Mouse (Mus musculus): ENCODE data around the gene Itpr2. TPM values are rescaled to one million over a fixed set of nuclear protein-coding genes. Genes with fewer than 3 reads are reported as not detected.

Gene Itpr2
- polyA plus RNA-seq, 1 experiment = 18.0 TPM

GRCm38 (mm10) chr6:146136244-146136643 lies 365.8 kb downstream of the Itpr2 start:
- no peaks in the 10 kb centered on the region for H3K4me1 ChIP-seq (ENCODE audit: control insufficient read depth, insufficient read depth, insufficient read length)
- WGBS = 77% methylated on average over 7 of the region's 7 CpGs
- no peaks in the 10 kb centered on the region for H3K27me3 ChIP-seq (ENCODE audit: control insufficient read depth, insufficient read depth, low read length)
- peaks cover 5% of the 10 kb centered on the region for H3K36me3 ChIP-seq (ENCODE audit: control insufficient read depth, insufficient read depth, low read length)
- DNase-seq (ENCODE audit: low read depth in 1 of 2, low spot score in 2 of 2) = no peak
- TF ChIP-seq CTCF (IDR thresholded peaks at IDR 0.05; ENCODE audit: extremely low read depth, insufficient read depth, insufficient read length, insufficient replicate concordance) (no peak), POLR2A (IDR thresholded peaks at IDR 0.05; ENCODE audit: low read depth, low read length) (no peak)
- H3K4me3 ChIP-seq (ENCODE audit: extremely low read depth, insufficient read depth, insufficient read length) = no peak overlapping the region
- H3K27ac ChIP-seq (ENCODE audit: insufficient read depth, low read length) = no peak overlapping the region

DNA sequence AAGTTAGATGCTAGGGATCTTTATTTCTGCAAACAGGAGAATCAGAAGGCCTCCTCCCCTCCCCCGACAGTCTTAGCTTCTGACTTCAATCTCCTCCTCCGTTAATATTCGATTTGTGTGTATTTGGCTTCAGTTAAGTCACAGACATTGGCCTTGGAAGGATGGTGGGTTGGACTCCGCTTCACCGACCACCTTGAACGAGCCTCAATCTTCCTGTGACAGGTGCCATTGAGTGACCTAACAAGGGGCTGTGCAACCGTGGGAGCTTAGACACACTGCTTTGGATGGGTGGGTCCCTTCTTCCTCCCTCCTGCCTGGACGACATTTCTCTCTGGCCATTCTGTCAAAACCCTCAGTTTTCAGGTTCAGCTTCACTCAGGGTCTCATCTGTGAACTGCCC lies 366.7 kb downstream of the Itpr2 start:
- Histone ChIP-seq H3K4me3 (ENCODE audit: extremely low read depth, insufficient read depth, insufficient read length) (no peak overlapping the region), H3K36me3 (ENCODE audit: control insufficient read depth, insufficient read depth, low read length) (peaks cover 5% of the 10 kb centered on the region), H3K4me1 (ENCODE audit: control insufficient read depth, insufficient read depth, insufficient read length) (no peaks in the 10 kb centered on the region), H3K27me3 (ENCODE audit: control insufficient read depth, insufficient read depth, low read length) (no peaks in the 10 kb centered on the region), H3K27ac (ENCODE audit: insufficient read depth, low read length) (no peak overlapping the region)
- no peak for DNase-seq (ENCODE audit: low read depth in 1 of 2, low spot score in 2 of 2)
- WGBS = 80% methylated on average over 8 of the region's 8 CpGs
- TF ChIP-seq POLR2A (IDR thresholded peaks at IDR 0.05; ENCODE audit: low read depth, low read length) = no peak
- no peak for TF ChIP-seq CTCF (IDR thresholded peaks at IDR 0.05; ENCODE audit: extremely low read depth, insufficient read depth, insufficient read length, insufficient replicate concordance)

- Histone ChIP-seq H3K4me1 (ENCODE audit: control insufficient read depth, insufficient read depth, insufficient read length) (no peaks in the 10 kb centered on the region), H3K4me3 (ENCODE audit: extremely low read depth, insufficient read depth, insufficient read length) (no peak overlapping the region), H3K27me3 (ENCODE audit: control insufficient read depth, insufficient read depth, low read length) (no peaks in the 10 kb centered on the region), H3K36me3 (ENCODE audit: control insufficient read depth, insufficient read depth, low read length) (peaks cover 5% of the 10 kb centered on the region), H3K27ac (ENCODE audit: insufficient read depth, low read length) (no peak overlapping the region)
- no peak for TF ChIP-seq CTCF (IDR thresholded peaks at IDR 0.05; ENCODE audit: extremely low read depth, insufficient read depth, insufficient read length, insufficient replicate concordance)
- TF ChIP-seq POLR2A (IDR thresholded peaks at IDR 0.05; ENCODE audit: low read depth, low read length) = no peak
- 89% methylated on average over 8 of the region's 8 CpGs for WGBS
- DNase-seq (ENCODE audit: low read depth in 1 of 2, low spot score in 2 of 2) = no peak
Measured at GRCm38 (mm10) chr6:146133921-146134320, 368.1 kb downstream of the Itpr2 start.

DNA sequence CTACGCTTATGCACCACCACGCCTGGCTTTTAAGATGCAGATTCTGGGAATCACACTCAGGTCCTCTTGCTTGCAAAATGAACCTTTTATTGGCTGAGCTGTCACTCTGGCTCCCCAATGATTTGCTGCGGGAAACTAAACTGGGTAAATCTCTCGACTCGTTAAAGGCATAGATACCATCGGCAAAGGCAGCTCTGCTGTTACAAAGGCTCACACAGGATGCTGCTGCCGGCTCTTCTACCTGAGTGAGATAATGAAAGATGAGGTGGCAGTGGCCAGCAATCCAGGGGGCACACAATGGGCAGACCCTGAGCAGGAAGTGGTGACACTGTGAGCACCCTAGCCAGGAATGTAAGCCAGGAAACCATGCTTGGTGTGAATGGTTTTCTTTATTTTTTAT lies 373.0 kb downstream of the Itpr2 start:
- Histone ChIP-seq H3K27me3 (ENCODE audit: control insufficient read depth, insufficient read depth, low read length) (no peaks in the 10 kb centered on the region), H3K36me3 (ENCODE audit: control insufficient read depth, insufficient read depth, low read length) (no peaks in the 10 kb centered on the region), H3K4me3 (ENCODE audit: extremely low read depth, insufficient read depth, insufficient read length) (no peak overlapping the region), H3K4me1 (ENCODE audit: control insufficient read depth, insufficient read depth, insufficient read length) (no peaks in the 10 kb centered on the region), H3K27ac (ENCODE audit: insufficient read depth, low read length) (no peak overlapping the region)
- 91% methylated on average over 7 of the region's 7 CpGs for WGBS
- no peak for TF ChIP-seq CTCF (IDR thresholded peaks at IDR 0.05; ENCODE audit: extremely low read depth, insufficient read depth, insufficient read length, insufficient replicate concordance)
- no peak for DNase-seq (ENCODE audit: low read depth in 1 of 2, low spot score in 2 of 2)

GRCm38 (mm10) chr6:146126823-146127681 lies 375.0 kb downstream of the Itpr2 start:
- no peak for TF ChIP-seq CTCF (IDR thresholded peaks at IDR 0.05; ENCODE audit: extremely low read depth, insufficient read depth, insufficient read length, insufficient replicate concordance)
- TF ChIP-seq POLR2A (IDR thresholded peaks at IDR 0.05; ENCODE audit: low read depth, low read length) = no peak
- Histone ChIP-seq H3K27me3 (ENCODE audit: control insufficient read depth, insufficient read depth, low read length) (no peaks in the 10 kb centered on the region), H3K36me3 (ENCODE audit: control insufficient read depth, insufficient read depth, low read length) (no peaks in the 10 kb centered on the region), H3K27ac (ENCODE audit: insufficient read depth, low read length) (no peak overlapping the region), H3K4me1 (ENCODE audit: control insufficient read depth, insufficient read depth, insufficient read length) (no peaks in the 10 kb centered on the region), H3K4me3 (ENCODE audit: extremely low read depth, insufficient read depth, insufficient read length) (no peak overlapping the region)
- WGBS = 86% methylated on average over 12 of the region's 12 CpGs
- DNase-seq (ENCODE audit: low read depth in 1 of 2, low spot score in 2 of 2) = no peak

DNA sequence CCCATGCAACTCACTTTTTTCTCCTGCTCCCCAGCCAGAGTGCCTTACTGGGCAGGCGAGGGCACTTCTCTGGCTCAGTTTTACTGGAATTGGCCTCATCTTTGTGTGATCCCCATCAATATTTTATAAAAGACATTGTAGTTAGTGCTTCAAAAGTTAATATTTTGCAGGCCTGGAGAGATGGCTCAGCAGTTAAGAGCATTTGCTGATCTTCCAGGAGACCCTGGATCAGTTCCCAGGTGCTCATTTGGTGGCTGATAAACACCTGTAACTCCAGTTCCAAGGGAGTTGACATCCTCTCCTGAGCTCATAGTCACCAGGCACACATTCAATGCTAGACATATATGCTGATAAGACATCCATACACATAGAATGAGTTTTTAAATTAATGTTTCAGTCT lies 376.4 kb downstream of the Itpr2 start:
- DNase-seq (ENCODE audit: low read depth in 1 of 2, low spot score in 2 of 2) = no peak
- 0 out of 2 replicates have a peak, but pooled peaks cover 1% of the 10 kb centered on the region for H3K36me3 ChIP-seq (ENCODE audit: control insufficient read depth, insufficient read depth, low read length)
- H3K27ac ChIP-seq (ENCODE audit: insufficient read depth, low read length) = no peak overlapping the region
- H3K27me3 ChIP-seq (ENCODE audit: control insufficient read depth, insufficient read depth, low read length) = no peaks in the 10 kb centered on the region
- TF ChIP-seq POLR2A (IDR thresholded peaks at IDR 0.05; ENCODE audit: low read depth, low read length) (no peak), CTCF (IDR thresholded peaks at IDR 0.05; ENCODE audit: extremely low read depth, insufficient read depth, insufficient read length, insufficient replicate concordance) (no peak)
- H3K4me1 ChIP-seq (ENCODE audit: control insufficient read depth, insufficient read depth, insufficient read length) = no peaks in the 10 kb centered on the region
- 87% methylated on average over 1 of the region's 1 CpGs for WGBS
- no peak overlapping the region for H3K4me3 ChIP-seq (ENCODE audit: extremely low read depth, insufficient read depth, insufficient read length)

DNA sequence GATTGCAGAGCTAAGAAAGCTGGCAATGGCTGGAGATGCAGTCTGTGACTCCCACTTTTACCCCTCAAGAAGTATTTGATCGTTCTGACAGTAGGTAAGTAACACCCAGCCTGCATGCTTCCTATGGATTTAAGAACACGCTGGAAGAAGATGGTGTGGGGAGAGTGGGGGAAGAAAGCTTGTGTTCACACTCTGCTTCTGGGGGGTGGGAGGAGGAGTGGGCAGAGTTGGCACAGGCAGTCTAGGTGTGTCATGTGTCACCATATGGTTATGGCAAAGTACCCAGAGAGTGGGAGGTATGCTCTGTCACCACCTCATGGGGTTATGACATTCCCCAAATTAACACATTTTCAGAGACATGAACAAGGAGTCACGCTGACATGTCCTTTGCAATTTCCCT lies 377.5 kb downstream of the Itpr2 start:
- TF ChIP-seq POLR2A (IDR thresholded peaks at IDR 0.05; ENCODE audit: low read depth, low read length) (no peak), CTCF (IDR thresholded peaks at IDR 0.05; ENCODE audit: extremely low read depth, insufficient read depth, insufficient read length, insufficient replicate concordance) (no peak)
- Histone ChIP-seq H3K27me3 (ENCODE audit: control insufficient read depth, insufficient read depth, low read length) (no peaks in the 10 kb centered on the region), H3K4me3 (ENCODE audit: extremely low read depth, insufficient read depth, insufficient read length) (no peak overlapping the region), H3K27ac (ENCODE audit: insufficient read depth, low read length) (no peak overlapping the region), H3K4me1 (ENCODE audit: control insufficient read depth, insufficient read depth, insufficient read length) (no peaks in the 10 kb centered on the region), H3K36me3 (ENCODE audit: control insufficient read depth, insufficient read depth, low read length) (0 out of 2 replicates have a peak, but pooled peaks cover 1% of the 10 kb centered on the region)
- no peak for DNase-seq (ENCODE audit: low read depth in 1 of 2, low spot score in 2 of 2)
- 88% methylated on average over 3 of the region's 3 CpGs for WGBS
